Mouse (Mus musculus) thymus, postnatal 25 days (tissue): ENCODE measurements around the gene Cog1.

Experiments
- DNase-seq: peaks from one replicate; pipeline ENCODE4 v3.0.0; 2022

Gene Cog1

GRCm38 (mm10) chr11:113648690-113649352 is at the start of gene Cog1:
Cog1 (plus strand) TSS chr11:113649169.
- DNase-seq: no peak

- DNase-seq: no peak
Observed at GRCm38 (mm10) chr11:113600526-113601245, 48.3 kb upstream of the Cog1 start.

GRCm38 (mm10) chr11:113601616-113602343 is 47.2 kb upstream of the Cog1 start:
- DNase-seq: no peak

GRCm38 (mm10) chr11:113607556-113607955 is 41.4 kb upstream of the Cog1 start:
- no peak for DNase-seq

GRCm38 (mm10) chr11:113609581-113609980 is 39.4 kb upstream of the Cog1 start:
- DNase-seq: no peak

GRCm38 (mm10) chr11:113610266-113610665 is 38.7 kb upstream of the Cog1 start:
- no peak for DNase-seq

DNA sequence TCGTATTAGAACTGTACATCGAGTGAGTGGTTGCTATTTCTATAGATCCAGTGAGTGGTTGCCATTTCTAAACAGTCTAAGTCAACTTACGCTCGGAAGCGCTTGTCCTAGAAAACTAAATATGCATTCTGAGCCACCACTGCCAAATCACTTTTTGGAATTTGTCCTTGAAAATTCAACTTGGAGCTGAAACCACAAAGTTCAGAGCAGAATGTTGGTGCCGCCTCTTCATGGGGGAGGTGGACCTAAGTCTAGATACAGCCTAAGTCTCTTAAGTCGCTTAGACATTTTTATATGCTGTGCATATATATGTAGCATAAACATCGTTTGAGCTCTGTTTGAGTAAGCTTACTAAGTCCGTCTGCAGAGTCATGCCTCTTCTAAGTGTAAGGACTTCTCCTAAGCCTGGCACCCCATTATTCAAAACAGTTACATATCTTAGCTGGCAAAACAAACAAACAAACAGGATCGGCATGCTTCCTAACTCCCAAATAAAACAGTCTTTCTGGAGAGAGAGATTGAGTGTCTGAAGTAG is 37.8 kb upstream of the Cog1 start:
- DNase-seq: no peak

DNA sequence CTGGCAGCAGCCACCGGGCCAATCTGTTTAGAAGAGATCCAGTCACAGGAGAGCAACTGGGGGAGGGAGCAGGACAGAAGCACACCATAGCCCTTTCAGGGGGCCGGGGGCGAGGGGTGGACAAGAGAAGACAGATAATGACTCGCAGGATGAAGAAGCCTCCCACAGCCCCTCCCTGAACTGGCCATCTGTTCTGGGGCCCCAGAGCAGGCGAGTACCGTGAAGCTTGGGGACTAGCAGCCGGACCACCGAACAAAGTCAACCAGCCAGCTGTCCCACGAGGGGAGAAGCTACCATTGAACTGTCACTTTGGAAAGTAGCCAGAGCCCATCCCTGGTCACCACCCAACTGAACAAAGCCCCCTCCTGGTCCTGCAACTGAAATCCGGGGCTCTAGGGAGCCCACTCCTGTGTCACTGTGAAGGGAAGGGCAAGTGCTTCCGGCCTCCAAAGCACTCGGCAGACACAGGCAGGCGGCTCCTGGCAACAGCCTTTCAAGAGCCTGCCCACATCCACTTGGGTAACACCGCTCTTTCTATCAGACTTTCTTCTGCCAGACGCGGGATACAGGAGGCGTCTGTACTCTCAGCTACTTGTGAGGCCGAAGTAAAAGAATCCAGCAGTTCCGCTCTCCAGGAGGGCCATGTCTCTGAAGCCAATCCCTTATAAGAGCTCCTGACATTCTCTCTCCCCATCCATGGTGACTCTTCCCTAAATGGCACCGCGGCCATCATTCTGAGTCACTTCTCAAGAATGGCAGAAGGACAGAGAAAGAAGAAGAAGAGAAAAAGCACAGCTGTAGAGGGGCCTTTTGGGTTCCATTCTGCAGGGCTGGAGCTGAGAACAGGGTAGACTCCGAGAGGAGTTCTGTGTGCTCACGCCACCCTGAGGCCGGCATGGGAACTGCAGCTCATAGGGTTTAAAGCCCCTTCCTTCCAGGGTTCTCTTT is 37.0 kb upstream of the Cog1 start:
- peak; percentile 77 for DNase-seq

GRCm38 (mm10) chr11:113614476-113614875 is 34.5 kb upstream of the Cog1 start:
- peak; percentile 62 for DNase-seq

DNA sequence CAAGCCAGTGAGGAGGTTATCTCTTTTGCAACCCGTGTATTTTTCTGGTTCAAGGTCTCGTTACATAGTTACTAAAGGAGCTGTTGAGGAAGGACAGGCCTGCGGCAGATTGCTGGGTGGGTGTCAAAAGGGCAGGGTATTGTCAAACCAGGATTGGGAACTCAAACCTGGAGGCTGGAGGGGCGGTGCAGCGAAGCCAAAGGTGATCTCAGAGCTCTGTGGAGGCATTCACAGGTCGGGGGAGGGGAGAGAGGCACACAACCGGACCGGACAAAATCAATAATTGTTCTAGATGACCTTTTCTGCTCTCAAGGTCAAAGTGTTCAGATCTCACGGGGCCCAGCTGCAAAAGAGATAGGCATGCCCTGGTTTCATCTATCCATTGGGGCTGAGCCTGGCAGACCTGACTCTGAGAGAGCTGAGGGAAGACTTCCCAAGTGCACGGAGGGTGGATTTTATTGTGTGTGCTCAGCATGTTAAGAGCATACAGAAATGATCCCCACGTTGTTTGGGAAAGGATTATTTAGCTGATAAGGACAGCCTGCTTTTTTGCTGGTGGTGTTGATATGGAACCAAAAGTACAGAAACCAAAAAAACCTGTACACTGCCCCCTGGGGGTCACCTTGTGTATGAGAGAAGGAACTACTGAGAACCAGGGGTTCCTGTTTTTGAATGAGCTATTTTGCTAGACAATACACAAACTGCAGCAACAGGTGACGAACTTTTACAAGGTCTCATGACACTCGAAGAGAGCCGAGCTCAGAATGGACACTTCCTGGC is 31.6 kb upstream of the Cog1 start:
- DNase-seq: peak; percentile 85

- DNase-seq: no peak
Observed at GRCm38 (mm10) chr11:113618303-113618671, 30.7 kb upstream of the Cog1 start.

- peak; percentile 86 for DNase-seq
Observed at GRCm38 (mm10) chr11:113618672-113619419, 30.1 kb upstream of the Cog1 start, which contains the start of gene Sstr2. Sstr2 (plus strand) TSS chr11:113619342.

GRCm38 (mm10) chr11:113619420-113620080 is 29.4 kb upstream of the Cog1 start:
- no peak for DNase-seq

GRCm38 (mm10) chr11:113621001-113621400 is 28.0 kb upstream of the Cog1 start:
- no peak for DNase-seq

GRCm38 (mm10) chr11:113622028-113622427 is 26.9 kb upstream of the Cog1 start:
- DNase-seq: no peak

DNA sequence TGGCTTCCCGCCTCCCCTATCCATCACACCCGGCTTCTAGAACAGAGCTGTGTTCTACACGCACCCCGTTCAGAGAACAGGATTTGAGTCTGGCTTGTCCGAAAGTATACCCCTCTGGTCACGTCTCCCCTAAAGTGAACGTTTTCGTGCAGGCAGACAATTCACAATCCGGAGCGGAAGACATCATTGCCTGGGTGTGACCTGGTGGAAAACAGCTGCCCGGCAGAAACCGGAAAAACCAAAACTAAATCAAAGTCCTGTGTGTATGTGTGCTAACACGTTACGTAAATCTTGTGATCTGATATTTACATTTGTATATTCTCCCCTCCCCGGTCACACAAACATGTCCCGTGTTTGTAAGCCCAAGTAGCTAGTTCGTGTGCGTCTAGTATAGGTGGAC is 23.5 kb upstream of the Cog1 start:
- DNase-seq: no peak

DNA sequence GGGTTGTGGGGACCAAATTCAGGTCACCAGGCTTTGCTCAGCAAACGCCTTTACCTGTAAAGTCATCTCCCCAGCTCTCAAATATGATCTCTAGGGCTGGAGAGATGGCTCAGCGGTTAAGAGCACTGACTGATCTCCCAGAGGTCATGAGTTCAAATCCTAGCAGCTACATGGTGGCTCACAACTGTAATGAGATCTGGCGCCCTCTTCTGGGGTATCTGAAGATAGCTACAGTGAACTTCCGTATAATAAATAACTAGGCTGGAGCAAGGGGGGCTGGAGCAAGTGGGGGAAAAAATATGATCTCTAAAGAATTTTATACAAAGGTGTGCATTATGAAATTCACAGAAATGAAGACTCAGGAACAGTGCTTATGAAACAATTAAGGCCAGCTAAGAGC is 21.2 kb upstream of the Cog1 start:
- DNase-seq: peak; percentile 30

- no peak for DNase-seq
Observed at GRCm38 (mm10) chr11:113630642-113631041, 18.3 kb upstream of the Cog1 start.

DNA sequence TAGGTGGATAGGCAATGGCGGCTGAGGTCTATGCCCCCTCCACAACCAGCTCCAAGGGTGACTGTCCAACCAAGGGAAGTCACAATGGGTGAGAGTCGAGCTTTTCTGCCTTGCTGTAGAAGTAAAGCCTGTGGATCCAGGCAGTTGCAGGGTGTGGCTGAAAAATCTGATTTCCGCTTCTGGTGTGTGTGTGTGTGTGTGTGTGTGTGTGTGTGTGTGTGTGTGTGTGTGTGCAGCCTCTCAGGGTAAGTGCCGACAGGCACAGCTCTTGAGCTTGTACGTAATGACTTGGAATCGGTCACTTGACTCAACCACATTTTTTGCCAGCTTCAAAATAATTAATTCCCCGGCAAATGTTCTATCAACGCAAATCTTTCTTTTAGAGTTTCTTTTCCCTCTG is 17.7 kb upstream of the Cog1 start:
- no peak for DNase-seq

GRCm38 (mm10) chr11:113631862-113632261 is 17.1 kb upstream of the Cog1 start:
- no peak for DNase-seq
